Mouse (Mus musculus) MEL (cell line): ENCODE data around the gene Ntan1. TPM values are rescaled to one million over a fixed set of nuclear protein-coding genes. Genes with fewer than 3 reads are reported as not detected.

Experiments
- DNase-seq: peaks from one replicate; pipeline ENCODE4 v3.0.0; 2011; ENCODE audit warnings: low read depth, low spot score
- H3K27ac ChIP-seq: 2 replicates; pipeline ENCODE4 v1.5.1; 2012; ENCODE audit warnings: low read depth, mild to moderate bottlenecking, control low read depth, low read length, moderate library complexity; ENCODE audit not compliant: control insufficient read depth
- H3K27me3 ChIP-seq, 2 experiments: fragments of 150-350 bp in 1 of 2; sonication (generic) in 1 of 2; 2 replicates each; pipeline ENCODE4 v1.6.1; 2012; ENCODE audit warnings: low read length in 2 of 2, mild to moderate bottlenecking in 2 of 2, improper control_type of control experiment in 1 of 2, moderate library complexity in 1 of 2; ENCODE audit not compliant: insufficient read depth in 2 of 2, control insufficient read depth in 1 of 2
- H3K36me3 ChIP-seq, 2 experiments: 2 replicates each; pipeline ENCODE4 v1.6.1; 2012 to 2014; ENCODE audit warnings: low read length in 2 of 2, improper control_type of control experiment in 1 of 2, inconsistent platforms in 1 of 2, mild to moderate bottlenecking in 1 of 2; ENCODE audit not compliant: insufficient read depth in 2 of 2, control insufficient read depth in 1 of 2
- H3K4me1 ChIP-seq, 2 experiments: fragments of 150-350 bp in 1 of 2; sonication (generic) in 1 of 2; 2 replicates each; pipeline ENCODE4 v1.6.1; 2012; ENCODE audit warnings: low read length in 2 of 2, improper control_type of control experiment in 1 of 2, mild to moderate bottlenecking in 1 of 2; ENCODE audit not compliant: insufficient read depth in 2 of 2, control insufficient read depth in 1 of 2
- H3K4me3 ChIP-seq, 2 experiments: fragments of 150-350 bp in 1 of 2; sonication (generic) in 1 of 2; 2 replicates each; pipeline ENCODE4 v1.5.1; 2012; ENCODE audit warnings: low read depth in 2 of 2, low read length in 2 of 2, mild to moderate bottlenecking in 2 of 2, moderate library complexity in 2 of 2, control low read depth in 1 of 2, improper control_type of control experiment in 1 of 2; ENCODE audit not compliant: control insufficient read depth in 1 of 2, insufficient read depth in 1 of 2
- H3K79me2 ChIP-seq: 2 replicates; pipeline ENCODE4 v1.6.1; 2012; ENCODE audit warnings: mild to moderate bottlenecking, low read length, moderate library complexity; ENCODE audit not compliant: control insufficient read depth, poor library complexity, insufficient read depth
- H3K9ac ChIP-seq: 2 replicates; pipeline ENCODE4 v1.6.1; 2012; ENCODE audit warnings: low read depth, mild to moderate bottlenecking, control low read depth, low read length, moderate library complexity; ENCODE audit not compliant: control insufficient read depth, poor library complexity, severe bottlenecking
- H3K9me3 ChIP-seq: fragments of 150-350 bp; sonication (generic); replicated peaks from 2 replicates; pipeline ENCODE4 v1.6.1; 2012; ENCODE audit warnings: mild to moderate bottlenecking, low read length, improper control_type of control experiment, moderate library complexity; ENCODE audit not compliant: insufficient read depth
- CHD1 ChIP-seq: IDR thresholded peaks from 2 replicates; pipeline ENCODE4 v1.6.1; 2012; ENCODE audit warnings: low read depth, mild to moderate bottlenecking, inconsistent platforms, low read length, improper control_type of control experiment
- CHD2 ChIP-seq: IDR thresholded peaks from 2 replicates; pipeline ENCODE4 v1.6.1; 2011; ENCODE audit warnings: low read length, improper control_type of control experiment
- CTCF ChIP-seq, 3 experiments: IDR thresholded peaks in 2 of 3; conservative IDR thresholded peaks in 1 of 3; 2 replicates each; pipeline ENCODE4 v1.5.1; 2011 to 2012; ENCODE audit warnings: low read length in 3 of 3, low read depth in 2 of 3, mild to moderate bottlenecking in 2 of 3, improper control_type of control experiment in 1 of 3, inconsistent platforms in 1 of 3, mixed read lengths in 1 of 3, moderate library complexity in 1 of 3; ENCODE audit not compliant: control insufficient read depth in 1 of 3, insufficient read depth in 1 of 3, poor library complexity in 1 of 3, severe bottlenecking in 1 of 3
- E2F4 ChIP-seq: IDR thresholded peaks from 2 replicates; pipeline ENCODE4 v1.6.1; 2011; ENCODE audit warnings: low read depth, low read length, improper control_type of control experiment, borderline replicate concordance
- ELF1 ChIP-seq: IDR thresholded peaks from 2 replicates; pipeline ENCODE4 v1.6.1; 2014; ENCODE audit warnings: low read depth, mild to moderate bottlenecking, inconsistent platforms, low read length, improper control_type of control experiment, moderate library complexity
- ETS1 ChIP-seq: IDR thresholded peaks from 2 replicates; pipeline ENCODE4 v1.6.1; 2012; ENCODE audit warnings: low read depth, mild to moderate bottlenecking, inconsistent platforms, low read length, improper control_type of control experiment, moderate library complexity
- GABPA ChIP-seq: IDR thresholded peaks from 2 replicates; pipeline ENCODE4 v1.6.1; 2012; ENCODE audit warnings: low read depth, mild to moderate bottlenecking, inconsistent platforms, low read length, improper control_type of control experiment, moderate library complexity
- JUND ChIP-seq: IDR thresholded peaks from 2 replicates; pipeline ENCODE4 v1.6.1; 2011; ENCODE audit warnings: low read depth, mild to moderate bottlenecking, improper control_type of control experiment, low read length
- MAX ChIP-seq: IDR thresholded peaks from 2 replicates; pipeline ENCODE4 v1.6.1; 2011; ENCODE audit warnings: low read length, improper control_type of control experiment
- MAZ ChIP-seq: IDR thresholded peaks from 2 replicates; pipeline ENCODE4 v1.6.1; 2012; ENCODE audit warnings: low read depth, mild to moderate bottlenecking, inconsistent platforms, low read length, improper control_type of control experiment
- MEF2A ChIP-seq: IDR thresholded peaks from 2 replicates; pipeline ENCODE4 v1.6.1; 2014; ENCODE audit warnings: low read depth, mild to moderate bottlenecking, inconsistent platforms, low read length, improper control_type of control experiment; ENCODE audit not compliant: poor library complexity, insufficient replicate concordance, severe bottlenecking; ENCODE audit errors: extremely low read depth
- MYB ChIP-seq: IDR thresholded peaks from 2 replicates; pipeline ENCODE4 v1.6.1; 2011; ENCODE audit warnings: mild to moderate bottlenecking, low read depth, low read length, improper control_type of control experiment
- MYC ChIP-seq: IDR thresholded peaks from 2 replicates; pipeline ENCODE4 v1.6.1; 2011; ENCODE audit warnings: low read depth, mild to moderate bottlenecking, low read length, improper control_type of control experiment, moderate library complexity
- NELFE ChIP-seq: IDR thresholded peaks from 2 replicates; pipeline ENCODE4 v1.6.1; 2011; ENCODE audit warnings: low read depth, low read length, improper control_type of control experiment
- NRF1 ChIP-seq: IDR thresholded peaks from 2 replicates; pipeline ENCODE4 v1.6.1; 2014; ENCODE audit warnings: low read depth, mild to moderate bottlenecking, inconsistent platforms, low read length, improper control_type of control experiment, moderate library complexity; ENCODE audit not compliant: poor library complexity, insufficient read depth, severe bottlenecking
- POLR2AphosphoS5 ChIP-seq: IDR thresholded peaks from 2 replicates; pipeline ENCODE4 v1.6.1; 2012; ENCODE audit warnings: low read depth, borderline replicate concordance, mild to moderate bottlenecking, inconsistent platforms, low read length, moderate library complexity, mixed read lengths
- RAD21 ChIP-seq: IDR thresholded peaks from 2 replicates; pipeline ENCODE4 v1.6.1; 2011; ENCODE audit warnings: mild to moderate bottlenecking, low read depth, low read length, improper control_type of control experiment
- SIN3A ChIP-seq: IDR thresholded peaks from 2 replicates; pipeline ENCODE4 v1.6.1; 2012; ENCODE audit warnings: low read length, improper control_type of control experiment, inconsistent platforms
- SMC3 ChIP-seq: IDR thresholded peaks from 2 replicates; pipeline ENCODE4 v1.6.1; 2011; ENCODE audit warnings: low read depth, low read length, improper control_type of control experiment
- TAL1 ChIP-seq: IDR thresholded peaks from 2 replicates; pipeline ENCODE4 v1.6.1; 2012; ENCODE audit warnings: mild to moderate bottlenecking, inconsistent platforms, low read length, moderate library complexity, mixed read lengths
- TBP ChIP-seq: IDR thresholded peaks from 2 replicates; pipeline ENCODE4 v1.8.0; 2011; ENCODE audit warnings: low read depth, low read length, improper control_type of control experiment
- UBTF ChIP-seq: IDR thresholded peaks from 2 replicates; pipeline ENCODE4 v1.6.1; 2012; ENCODE audit warnings: low read depth, mild to moderate bottlenecking, inconsistent platforms, low read length, improper control_type of control experiment, moderate library complexity, borderline replicate concordance; ENCODE audit not compliant: insufficient read depth
- USF1 ChIP-seq: IDR thresholded peaks from 2 replicates; pipeline ENCODE4 v1.6.1; 2014; ENCODE audit warnings: low read depth, mild to moderate bottlenecking, inconsistent platforms, low read length, improper control_type of control experiment, moderate library complexity
- ZKSCAN1 ChIP-seq: IDR thresholded peaks from 2 replicates; pipeline ENCODE4 v1.6.1; 2012; ENCODE audit warnings: low read depth, mild to moderate bottlenecking, inconsistent platforms, low read length, improper control_type of control experiment, moderate library complexity
- ZMIZ1 ChIP-seq: IDR thresholded peaks from 2 replicates; pipeline ENCODE4 v1.6.1; 2012; ENCODE audit warnings: low read depth, mild to moderate bottlenecking, inconsistent platforms, low read length, improper control_type of control experiment, moderate library complexity
- ZNF384 ChIP-seq: IDR thresholded peaks from 2 replicates; pipeline ENCODE4 v1.6.1; 2012; ENCODE audit warnings: low read depth, mild to moderate bottlenecking, inconsistent platforms, low read length, improper control_type of control experiment
- polyA plus RNA-seq, 2 experiments: library from polyadenylated mRNA; stranded (reverse) in 1 of 2; unstranded in 1 of 2; fragments of >175 nt in 1 of 2; fragments of >200 nt in 1 of 2; gene quantifications; 2 replicates each; pipeline versions ENCODE4 v1.2.1 to v1.2.4; 2012; ENCODE audit warnings: low replicate concordance in 2 of 2, low read depth in 1 of 2; ENCODE audit not compliant: insufficient read length in 2 of 2, insufficient read depth in 1 of 2, missing spikeins in 1 of 2
- total RNA-seq: library from RNA; depleted of rRNA; stranded (reverse); fragments of 300-350 nt; gene quantifications from 2 replicates; pipeline ENCODE4 v1.2.3, GENCODE M21; 2012

Ntan1 gene
- total and polyA plus RNA-seq, 3 experiments: 40.4 to 57.4 TPM; not detected in 1

- TF ChIP-seq POLR2AphosphoS5: no peak
Measured at GRCm38 (mm10) chr16:13867910-13868514, 49.4 kb downstream of the Ntan1 start (continued).

- Histone ChIP-seq H3K4me3 (no peak overlapping the region), H3K9me3 (no peaks in the 10 kb centered on the region), H3K27me3 (no peaks in the 10 kb centered on the region), H3K9ac (no peak overlapping the region), H3K36me3 (peaks cover 0 to 2% of the 10 kb centered on the region in 2 experiments; a peak in 2 of 4 replicates), H3K79me2 (no peaks in the 10 kb centered on the region), H3K4me1 (no peaks in the 10 kb centered on the region), H3K27ac (no peak overlapping the region)
- TF ChIP-seq TBP: no peak
- no peak for TF ChIP-seq NRF1
- no peak for TF ChIP-seq CTCF (IDR thresholded peaks at IDR 0.05 in 2 of 3, conservative IDR thresholded peaks at IDR 0.05 in 1 of 3; ENCODE audit: control insufficient read depth in 1 of 3, insufficient read depth in 1 of 3, low read depth in 2 of 3, low read length in 3 of 3, poor library complexity in 1 of 3, severe bottlenecking in 1 of 3)
- TF ChIP-seq SIN3A: no peak
- TF ChIP-seq CHD1: no peak
- TF ChIP-seq NELFE: no peak
- TF ChIP-seq GABPA: no peak
- TF ChIP-seq POLR2AphosphoS5: no peak
- TF ChIP-seq JUND: no peak
- TF ChIP-seq MAZ: no peak
- no peak for TF ChIP-seq ZMIZ1
- no peak for TF ChIP-seq MEF2A
- TF ChIP-seq ZKSCAN1: no peak
- no peak for DNase-seq
Measured at GRCm38 (mm10) chr16:13875483-13875882, 56.8 kb downstream of the Ntan1 start.

- H3K36me3 ChIP-seq: peaks cover 0 to 6% of the 10 kb centered on the region in 2 experiments; a peak in 2 of 4 replicates
- no peak overlapping the region for H3K9ac ChIP-seq
- H3K9me3 ChIP-seq: no peaks in the 10 kb centered on the region
- H3K79me2 ChIP-seq: no peaks in the 10 kb centered on the region; the same call in none of the 2 replicates
- no peaks in the 10 kb centered on the region for H3K4me1 ChIP-seq
- no peak for DNase-seq
- H3K27me3 ChIP-seq: no peaks in the 10 kb centered on the region
- no peak overlapping the region for H3K27ac ChIP-seq
- H3K4me3 ChIP-seq: no peak overlapping the region
- no peak for TF ChIP-seq SMC3
- TF ChIP-seq MAX: no peak
- TF ChIP-seq MEF2A: no peak
- TF ChIP-seq UBTF: no peak
- no peak for TF ChIP-seq MYB
- no peak for TF ChIP-seq E2F4
- no peak for TF ChIP-seq NELFE
- no peak for TF ChIP-seq MYC
- TF ChIP-seq TBP: no peak
- no peak for TF ChIP-seq TAL1
- no peak for TF ChIP-seq ZKSCAN1
- TF ChIP-seq CHD2: no peak
- no peak for TF ChIP-seq RAD21
- TF ChIP-seq JUND: no peak
- no peak for TF ChIP-seq ETS1
- TF ChIP-seq ZMIZ1: no peak
- TF ChIP-seq ELF1: no peak
- TF ChIP-seq USF1: no peak
- no peak for TF ChIP-seq ZNF384
Measured at GRCm38 (mm10) chr16:13883094-13883774, 64.6 kb downstream of the Ntan1 start.
